Mouse (Mus musculus) liver, adult 2 months (tissue): ENCODE results near the gene Ppp1r1a. TPM values are rescaled to one million over a fixed set of nuclear protein-coding genes. Genes with fewer than 3 reads are reported as not detected.

Experiments
- DNase-seq: peaks from one replicate; pipeline ENCODE4 v3.0.0-alpha.2; 2011; ENCODE audit warnings: low read depth, low spot score; ENCODE audit errors: extremely low read depth
- H3K27ac ChIP-seq: fragments of 200-500 bp; replicated peaks from 2 replicates; pipeline ENCODE4 v1.5.1; 2012; ENCODE audit warnings: low read depth, mild to moderate bottlenecking, control low read depth, inconsistent platforms, low read length; ENCODE audit not compliant: insufficient read depth
- H3K27me3 ChIP-seq: fragments of 200-500 bp; 2 replicates; pipeline ENCODE4 v1.6.1; 2012; ENCODE audit warnings: mild to moderate bottlenecking, moderate library complexity, low read length, inconsistent platforms; ENCODE audit not compliant: control insufficient read depth, insufficient read depth
- H3K36me3 ChIP-seq: fragments of 200-500 bp; 2 replicates; pipeline ENCODE4 v1.6.1; 2012; ENCODE audit warnings: low read length, inconsistent platforms; ENCODE audit not compliant: control insufficient read depth, insufficient read depth
- H3K4me1 ChIP-seq: fragments of 200-500 bp; 2 replicates; pipeline ENCODE4 v1.6.1; 2011; ENCODE audit warnings: low read length; ENCODE audit not compliant: control insufficient read depth, insufficient read depth
- H3K4me3 ChIP-seq: fragments of 200-500 bp; 2 replicates; pipeline ENCODE4 v1.5.1; 2011; ENCODE audit warnings: low read depth, mild to moderate bottlenecking, control low read depth, low read length, moderate library complexity; ENCODE audit not compliant: insufficient read depth
- H3K79me2 ChIP-seq: fragments of 200-500 bp; 2 replicates; pipeline ENCODE4 v1.6.1; 2012; ENCODE audit warnings: inconsistent platforms, mild to moderate bottlenecking, low read length, moderate library complexity; ENCODE audit not compliant: control insufficient read depth, insufficient read depth
- H3K9ac ChIP-seq: fragments of 200-500 bp; 2 replicates; pipeline ENCODE4 v1.6.1; 2012; ENCODE audit warnings: low read depth, mild to moderate bottlenecking, control low read depth, inconsistent platforms, low read length
- CTCF ChIP-seq: fragments of 200-500 bp; IDR thresholded peaks from 2 replicates; pipeline ENCODE4 v1.5.1; 2011; ENCODE audit warnings: low read depth, low read length, control low read depth
- POLR2A ChIP-seq: fragments of 200-500 bp; IDR thresholded peaks from 2 replicates; pipeline ENCODE4 v1.6.1; 2011; ENCODE audit warnings: low read length, control low read depth; ENCODE audit not compliant: insufficient read depth; ENCODE audit errors: extremely low read depth
- WGBS: fragments of 180-500 bp; shearing (Covaris S2); methylation state at CpG from one replicate; pipeline ENCODE4 v1.1.7; 2018; 5-methylcytosine and 5-hydroxymethylcytosine counted together
- polyA plus RNA-seq: library from polyadenylated mRNA; depleted of rRNA; stranded (reverse); fragments of >200 nt; gene quantifications from 2 replicates; pipeline ENCODE4 v1.2.3, GENCODE M21; 2012
- total RNA-seq: library from RNA; depleted of rRNA; stranded (reverse); fragments of >200 nt; gene quantifications from 2 replicates; pipeline ENCODE4 v1.2.3, GENCODE M21; 2014

Ppp1r1a gene
- total and polyA plus RNA-seq, 2 experiments = 0.09 TPM; not detected in 1

DNA sequence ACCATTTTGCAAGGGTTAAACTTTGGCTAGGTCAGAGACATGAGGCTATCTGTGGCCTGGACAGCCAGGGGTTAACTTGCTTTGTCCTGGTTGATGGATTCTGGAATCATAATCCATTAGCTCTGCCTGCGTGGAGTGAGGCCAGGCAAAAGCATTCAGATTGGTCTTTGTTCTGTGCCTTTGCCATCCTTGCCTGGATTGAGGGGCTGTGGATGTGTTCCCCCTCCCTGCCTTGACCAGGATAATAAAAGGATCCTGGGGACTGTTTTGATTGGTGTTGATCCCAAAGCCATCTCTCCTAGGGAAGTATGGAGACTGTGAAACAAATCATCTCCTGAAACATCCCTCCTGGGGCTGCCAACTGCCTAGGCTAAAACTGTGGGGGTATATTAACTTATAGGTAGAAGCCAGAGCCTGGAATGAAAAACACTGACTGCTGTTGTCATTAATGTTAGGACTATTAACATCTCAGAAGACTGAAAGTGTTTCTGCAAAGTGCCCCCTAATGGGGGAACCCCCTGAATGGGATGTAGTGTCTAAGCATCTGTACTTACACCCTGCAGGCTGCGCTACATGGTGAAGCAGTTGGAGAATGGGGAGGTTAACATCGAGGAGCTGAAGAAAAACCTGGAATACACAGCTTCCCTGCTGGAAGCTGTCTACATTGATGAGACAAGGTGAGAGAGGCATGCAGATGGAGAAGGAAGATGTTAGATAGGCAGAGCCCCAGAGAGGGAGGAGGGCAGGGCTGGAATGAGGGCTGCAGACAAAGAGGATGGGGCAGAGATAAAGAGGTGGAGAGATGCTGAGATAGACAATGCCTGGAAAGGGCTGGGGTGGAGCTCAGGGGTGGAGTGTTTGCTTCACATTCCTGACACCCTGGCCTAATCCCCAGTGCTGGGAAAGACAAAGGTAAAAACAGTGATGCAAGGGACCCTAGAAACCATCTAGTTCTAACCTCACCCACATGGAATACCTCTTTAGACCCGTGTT lies 18.1 kb downstream of the Ppp1r1a start:
- DNase-seq = no peak
- Histone ChIP-seq H3K4me1 (no peaks in the 10 kb centered on the region), H3K79me2 (no peaks in the 10 kb centered on the region), H3K27me3 (no peaks in the 10 kb centered on the region), H3K27ac (no peak overlapping the region), H3K9ac (no peak overlapping the region), H3K4me3 (no peak overlapping the region), H3K36me3 (no peaks in the 10 kb centered on the region)
- WGBS = 33% methylated on average over 4 of the region's 4 CpGs
- TF ChIP-seq CTCF = no peak
- TF ChIP-seq POLR2A = no peak

DNA sequence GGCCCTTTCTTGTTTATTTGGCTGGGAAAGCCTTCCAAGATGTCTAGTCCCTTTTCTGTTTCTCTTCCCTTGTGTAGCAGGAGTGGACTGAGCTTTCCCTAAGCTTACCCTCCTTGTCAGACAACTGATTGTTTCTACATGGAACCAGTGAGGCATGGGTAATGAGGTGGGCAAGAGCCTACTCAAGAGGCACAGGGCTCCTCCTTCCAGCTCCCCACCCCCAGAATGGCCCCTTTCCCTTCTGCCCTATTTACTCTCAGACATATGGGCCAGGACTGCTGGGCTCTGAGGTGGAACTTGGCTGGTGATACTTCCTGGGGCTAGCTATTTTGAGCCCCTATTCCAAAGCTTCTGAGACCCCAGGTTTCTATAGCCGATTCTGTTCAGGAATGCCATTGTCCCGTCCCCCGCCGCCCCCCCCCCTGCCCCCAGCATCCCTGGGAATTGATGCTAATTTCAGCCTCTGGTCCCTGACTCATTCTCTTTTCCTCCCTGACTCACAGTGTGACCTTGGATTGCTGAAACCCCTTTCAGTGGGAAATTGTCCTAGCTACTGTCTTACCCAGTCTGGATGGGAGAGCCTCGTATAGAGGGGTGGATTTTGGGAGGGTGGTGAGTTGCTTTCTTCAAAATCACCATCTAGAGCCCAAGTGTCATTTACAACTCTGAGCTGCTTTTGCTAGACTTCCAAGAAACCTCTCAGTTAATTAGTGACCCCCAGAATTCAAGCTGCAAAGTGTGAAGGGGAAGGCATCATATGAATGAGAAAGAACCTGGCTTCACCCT lies 19.0 kb downstream of the Ppp1r1a start:
- H3K36me3 ChIP-seq = no peaks in the 10 kb centered on the region
- no peaks in the 10 kb centered on the region for H3K27me3 ChIP-seq
- no peak overlapping the region for H3K4me3 ChIP-seq
- H3K79me2 ChIP-seq = no peaks in the 10 kb centered on the region
- TF ChIP-seq CTCF (no peak), POLR2A (no peak)
- peaks cover 4% of the 10 kb centered on the region; the same call in 1 of the 2 replicates for H3K4me1 ChIP-seq
- no peak overlapping the region for H3K9ac ChIP-seq
- no peak overlapping the region for H3K27ac ChIP-seq
- no peak for DNase-seq
- WGBS = 45% methylated on average over 5 of the region's 5 CpGs

DNA sequence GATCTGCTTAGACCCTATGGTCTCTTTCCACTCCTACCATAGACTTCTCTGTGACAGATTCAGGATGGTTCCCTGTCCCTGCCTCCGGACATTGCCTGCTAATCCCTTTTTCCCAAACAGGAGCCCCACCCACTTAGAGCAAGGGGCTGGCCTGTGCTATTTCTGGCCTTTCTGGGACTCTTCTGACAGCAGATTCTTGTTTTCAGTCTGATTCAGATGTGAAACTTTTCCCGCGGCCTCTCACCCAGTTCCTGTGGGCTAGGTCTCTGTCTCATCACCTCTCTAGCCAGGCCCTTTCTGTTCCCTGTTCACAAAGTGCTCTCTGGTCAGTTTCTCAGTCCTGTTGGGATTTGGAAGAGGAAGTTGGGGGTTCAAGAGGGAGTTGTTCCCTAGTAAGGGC lies 22.9 kb downstream of the Ppp1r1a start:
- DNase-seq = no peak
- TF ChIP-seq CTCF = no peak
- no peak for TF ChIP-seq POLR2A
- Histone ChIP-seq H3K4me3 (no peak overlapping the region), H3K27ac (no peak overlapping the region), H3K36me3 (no peaks in the 10 kb centered on the region), H3K9ac (no peak overlapping the region), H3K27me3 (no peaks in the 10 kb centered on the region), H3K79me2 (no peaks in the 10 kb centered on the region), H3K4me1 (peaks cover 4% of the 10 kb centered on the region; the same call in 1 of the 2 replicates)
- WGBS = 58% methylated on average over 3 of the region's 3 CpGs

DNA sequence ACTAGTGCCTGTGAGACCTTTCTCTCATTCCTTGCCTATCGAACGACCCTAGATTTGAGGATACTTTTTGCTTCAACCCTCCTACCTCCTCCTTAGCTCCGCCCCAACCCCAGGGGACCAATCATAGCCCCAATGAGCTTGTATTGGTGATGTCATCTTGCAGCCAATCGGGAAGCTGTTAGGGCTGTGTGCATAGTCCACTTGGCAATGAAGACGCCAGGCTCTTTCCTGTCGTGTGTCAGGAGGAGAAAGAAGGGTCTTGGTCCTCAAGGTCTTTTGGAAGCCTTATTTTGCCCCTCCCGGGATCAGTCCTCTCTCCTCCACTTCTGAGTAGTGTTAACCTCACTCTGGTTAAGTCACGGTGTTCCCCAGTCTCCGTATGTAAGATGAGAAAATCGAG lies 23.7 kb downstream of the Ppp1r1a start:
- Histone ChIP-seq H3K9ac (no peak overlapping the region), H3K36me3 (no peaks in the 10 kb centered on the region), H3K79me2 (no peaks in the 10 kb centered on the region), H3K4me3 (no peak overlapping the region), H3K27me3 (no peaks in the 10 kb centered on the region), H3K27ac (no peak overlapping the region), H3K4me1 (peaks cover 4% of the 10 kb centered on the region; the same call in 1 of the 2 replicates)
- no peak for TF ChIP-seq POLR2A
- 7% methylated on average over 10 of the region's 10 CpGs for WGBS
- DNase-seq = peak; percentile 63

DNA sequence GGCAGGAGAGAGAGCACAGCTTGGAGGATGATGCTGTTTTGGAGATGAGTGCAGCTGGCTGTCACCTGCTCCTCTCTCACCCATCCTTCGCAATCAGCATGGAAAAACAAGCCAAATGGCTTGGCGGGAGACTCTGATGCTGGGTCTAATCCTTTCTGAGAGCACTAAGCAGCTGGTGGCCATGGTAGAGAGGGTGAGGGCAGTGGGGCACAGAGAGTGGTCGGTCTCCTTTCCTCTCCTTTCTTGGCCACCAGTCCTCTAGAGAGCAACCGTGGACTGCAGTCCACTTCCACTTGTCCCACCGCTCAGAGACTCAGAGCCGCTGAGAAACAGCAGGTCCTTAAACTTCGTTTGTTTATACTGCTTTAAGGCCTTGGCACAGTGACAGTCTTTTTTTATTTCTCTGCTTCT lies 24.2 kb downstream of the Ppp1r1a start:
- Histone ChIP-seq H3K27ac (no peak overlapping the region), H3K27me3 (no peaks in the 10 kb centered on the region), H3K9ac (no peak overlapping the region), H3K36me3 (no peaks in the 10 kb centered on the region), H3K79me2 (no peaks in the 10 kb centered on the region), H3K4me1 (peaks cover 4% of the 10 kb centered on the region; the same call in 1 of the 2 replicates), H3K4me3 (no peak overlapping the region)
- TF ChIP-seq CTCF = no peak
- no peak for TF ChIP-seq POLR2A
- peak; percentile 9 for DNase-seq
- WGBS = 11% methylated on average over 7 of the region's 7 CpGs
